Mouse (Mus musculus) cortical plate, adult 2 months (tissue): ENCODE measurements around the gene Nanos1.

Experiments
- CTCF ChIP-seq: fragments of 200-500 bp; IDR thresholded peaks from 2 replicates; pipeline ENCODE4 v1.5.1; 2011; ENCODE audit warnings: mild to moderate bottlenecking, control low read depth, low read length; ENCODE audit not compliant: insufficient read depth; ENCODE audit errors: extremely low read depth
- POLR2A ChIP-seq: fragments of 200-500 bp; IDR thresholded peaks from 2 replicates; pipeline ENCODE4 v1.6.1; 2011; ENCODE audit warnings: mild to moderate bottlenecking, low read length, control low read depth; ENCODE audit not compliant: insufficient read depth; ENCODE audit errors: extremely low read depth

GRCm38 (mm10) chr19:60788214-60788960 lies 32.6 kb downstream of the Nanos1 start:
- TF ChIP-seq CTCF (no peak), POLR2A (no peak)
